Mouse (Mus musculus): ENCODE data around the gene Arpc3.
"Not testable (repeated sequence)": the region's sequence is repeated elsewhere in the genome, so short reads cannot be mapped to it uniquely, and the experiment has no call there.

Arpc3 gene

GRCm38 (mm10) chr5:122440095-122440630 lies 48.5 kb downstream of the Arpc3 start:
- DNase-seq, result no peak

- no peak for DNase-seq
These were observed 52.8 kb downstream of the Arpc3 start for GRCm38 (mm10) chr5:122444492-122444891.

GRCm38 (mm10) chr5:122445051-122445610 lies 53.5 kb downstream of the Arpc3 start:
- DNase-seq, result no peak

GRCm38 (mm10) chr5:122447857-122448256 lies 56.2 kb downstream of the Arpc3 start:
- DNase-seq, result no peak

GRCm38 (mm10) chr5:122448869-122449268 lies 57.2 kb downstream of the Arpc3 start:
- no peak for DNase-seq

- DNase-seq, result no peak
These were observed 58.3 kb downstream of the Arpc3 start for GRCm38 (mm10) chr5:122449946-122450345.

GRCm38 (mm10) chr5:122450913-122451317 lies 59.2 kb downstream of the Arpc3 start:
- no peak for DNase-seq

- DNase-seq, result no peak
These were observed 59.6 kb downstream of the Arpc3 start for GRCm38 (mm10) chr5:122451324-122451723.

- DNase-seq, result no peak
These were observed 60.5 kb downstream of the Arpc3 start for GRCm38 (mm10) chr5:122452194-122452593.

- DNase-seq, result peak; percentile 50
These were observed 61.5 kb downstream of the Arpc3 start for GRCm38 (mm10) chr5:122453188-122453587.

- no peak for DNase-seq
These were observed 62.8 kb downstream of the Arpc3 start for GRCm38 (mm10) chr5:122454442-122454841.

GRCm38 (mm10) chr5:122454883-122455282 lies 63.2 kb downstream of the Arpc3 start:
- no peak for DNase-seq

- DNase-seq, result no peak
These were observed 63.9 kb downstream of the Arpc3 start for GRCm38 (mm10) chr5:122455584-122455983.

GRCm38 (mm10) chr5:122457054-122457453 lies 65.4 kb downstream of the Arpc3 start:
- not testable (repeated sequence) for DNase-seq

- DNase-seq, result no peak
These were observed 66.4 kb downstream of the Arpc3 start for GRCm38 (mm10) chr5:122458066-122458465.

- no peak for DNase-seq
These were observed 67.7 kb downstream of the Arpc3 start for GRCm38 (mm10) chr5:122459335-122459734.

GRCm38 (mm10) chr5:122460656-122461055 lies 69.0 kb downstream of the Arpc3 start:
- no peak for DNase-seq

- no peak for DNase-seq
These were observed 69.8 kb downstream of the Arpc3 start for GRCm38 (mm10) chr5:122461431-122461830.

Data from kidney, adult 9 months (tissue).